In the genomic region with DNA sequence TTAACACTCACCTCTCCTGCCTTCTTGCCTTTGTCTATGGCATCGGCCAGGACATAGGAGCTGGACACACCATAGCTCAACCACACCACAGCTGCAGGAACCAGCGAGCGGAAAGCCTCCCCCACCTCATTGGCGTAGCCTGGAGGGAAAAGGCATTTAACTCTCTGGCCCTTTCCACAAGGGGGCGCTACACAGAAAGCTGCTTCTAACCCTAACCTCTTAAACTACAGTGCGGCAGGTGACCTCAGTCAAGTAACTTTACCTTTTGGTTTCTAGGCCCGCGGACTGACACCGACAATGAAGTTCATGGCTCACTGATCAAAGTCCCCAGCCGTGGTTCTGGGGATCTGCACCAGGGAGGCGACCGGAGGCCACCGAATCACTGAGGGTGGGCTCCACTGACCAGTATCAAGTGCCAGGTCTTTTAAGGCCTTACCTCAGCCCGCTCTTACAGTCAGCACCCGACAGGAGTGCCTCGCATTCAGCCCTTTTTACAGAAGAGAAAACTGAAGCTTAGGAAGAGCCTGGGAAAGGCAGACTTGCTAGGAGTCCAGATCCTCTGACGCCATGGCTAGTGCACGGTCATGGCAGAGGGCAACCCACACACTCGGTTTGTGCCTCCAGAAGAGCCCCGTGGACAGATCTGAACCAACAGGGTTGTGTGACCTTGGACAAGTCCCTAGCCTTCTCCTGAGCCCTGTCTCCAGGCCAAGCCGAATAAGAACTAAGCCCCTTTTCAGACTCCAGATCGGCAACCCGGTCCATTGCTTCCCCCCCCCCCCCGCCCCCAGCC, we compare ENCODE assay signal across 9 mouse cellular contexts. TPM values are rescaled to one million over a fixed set of nuclear protein-coding genes. Genes with fewer than 3 reads are reported as not detected.
DNase-seq lines count a peak whose midpoint lies in the region; ATAC-seq and TF ChIP-seq lines count a peak whose summit lies in the region.
"Had no signal": no experiment of that assay in that cellular context is flagged by ENCODE, and none has a peak within 500 bp of the region (broad histone marks: within the 10 kb centered on the region; RNA-seq: fewer than 3 reads in every experiment).

No protein-coding gene starts in this region.

- H3K27ac ChIP-seq in embryonic facial prominence, embryonic 11.5 days (replicated peaks; ENCODE audit: low read depth, low read length) = peak overlapping the region; percentile 25; the same call in 1 of the 2 replicates
- peak overlapping the region; percentile 81; the same call in 1 of the 2 replicates for H3K27ac ChIP-seq in kidney, embryonic 14.5 days (ENCODE audit: low read depth, low read length)
- peak overlapping the region; percentile 67 for H3K27ac ChIP-seq in liver, embryonic 14.5 days
- H3K27ac ChIP-seq in stomach, embryonic 14.5 days (ENCODE audit: low read length) = peak overlapping the region; percentile 77; the same call in 1 of the 2 replicates

- no peak for TF ChIP-seq EP300 in liver, embryonic 14.5 days (IDR thresholded peaks at IDR 0.05; ENCODE audit: low read depth)

- WGBS in embryonic facial prominence, embryonic 11.5 days = 6% methylated on average over 23 of the region's 24 CpGs
- WGBS in kidney, embryonic 14.5 days = 3% methylated on average over 23 of the region's 24 CpGs
- WGBS in liver, embryonic 14.5 days (ENCODE audit: insufficient replicate concordance) = 3% methylated on average over 24 of the region's 24 CpGs
- 7% methylated on average over 23 of the region's 24 CpGs for WGBS in stomach, embryonic 14.5 days

- H3K36me3 ChIP-seq in embryonic facial prominence, embryonic 11.5 days (replicated peaks; ENCODE audit: control insufficient read depth, insufficient read depth, low read depth, low read length) = no peaks in the 10 kb centered on the region
- H3K36me3 ChIP-seq in kidney, embryonic 14.5 days (ENCODE audit: control insufficient read depth, insufficient read depth, low read length) = no peaks in the 10 kb centered on the region; the same call in 1 of the 2 replicates
- H3K36me3 ChIP-seq in liver, embryonic 14.5 days (replicated peaks; ENCODE audit: control insufficient read depth, insufficient read depth, low read depth) = peaks cover 21% of the 10 kb centered on the region
- H3K36me3 ChIP-seq in stomach, embryonic 14.5 days (ENCODE audit: control insufficient read depth, insufficient read depth, low read length) = peaks cover 4% of the 10 kb centered on the region; the same call in 1 of the 2 replicates

- peak overlapping the region; percentile 53 for H3K4me3 ChIP-seq in embryonic facial prominence, embryonic 11.5 days (ENCODE audit: low read depth, low read length)
- peak overlapping the region; percentile 65 for H3K4me3 ChIP-seq in kidney, embryonic 14.5 days (ENCODE audit: low read length)
- peak overlapping the region; percentile 57 to 91 for H3K4me3 ChIP-seq in liver, embryonic 14.5 days (ENCODE audit: insufficient read depth in 1 of 2, low read depth in 2 of 2, low read length in 2 of 2)
- H3K4me3 ChIP-seq in stomach, embryonic 14.5 days (ENCODE audit: low read depth, low read length) = peak overlapping the region; percentile 57

- H3K4me1 ChIP-seq in embryonic facial prominence, embryonic 11.5 days (ENCODE audit: control insufficient read depth, insufficient read depth, low read length) = peaks cover 4% of the 10 kb centered on the region
- peaks cover 15% of the 10 kb centered on the region for H3K4me1 ChIP-seq in kidney, embryonic 14.5 days (ENCODE audit: control insufficient read depth, insufficient read depth, low read length)
- H3K4me1 ChIP-seq in liver, embryonic 14.5 days (replicated peaks; ENCODE audit: control insufficient read depth in 2 of 2, insufficient read depth in 2 of 2, low read length in 1 of 2) = peaks cover 13 to 24% of the 10 kb centered on the region in 2 experiments
- H3K4me1 ChIP-seq in stomach, embryonic 14.5 days (ENCODE audit: control insufficient read depth, insufficient read depth, low read length) = peaks cover 11% of the 10 kb centered on the region; the same call in 1 of the 2 replicates

- TF ChIP-seq CTCF in liver, embryonic 14.5 days (IDR thresholded peaks at IDR 0.05; ENCODE audit: low read depth) = peak; percentile 98

- H3K4me2 ChIP-seq in embryonic facial prominence, embryonic 11.5 days (ENCODE audit: low read depth, low read length) = peak overlapping the region; percentile 59
- peak overlapping the region; percentile 81 for H3K4me2 ChIP-seq in kidney, embryonic 14.5 days (replicated peaks; ENCODE audit: low read depth, low read length)
- peak overlapping the region; percentile 85 for H3K4me2 ChIP-seq in liver, embryonic 14.5 days (ENCODE audit: low read depth)
- peak overlapping the region; percentile 80 for H3K4me2 ChIP-seq in stomach, embryonic 14.5 days (replicated peaks; ENCODE audit: low read depth, low read length)

- H3K9me3 ChIP-seq in embryonic facial prominence, embryonic 11.5 days (replicated peaks; ENCODE audit: control insufficient read depth, low read length) = no peaks in the 10 kb centered on the region
- no peaks in the 10 kb centered on the region for H3K9me3 ChIP-seq in kidney, embryonic 14.5 days (ENCODE audit: control insufficient read depth, low read length)
- H3K9me3 ChIP-seq in liver, embryonic 14.5 days (ENCODE audit: control insufficient read depth, low read length) = no peaks in the 10 kb centered on the region; the same call in 1 of the 2 replicates
- H3K9me3 ChIP-seq in stomach, embryonic 14.5 days (ENCODE audit: control insufficient read depth, low read depth, low read length) = no peaks in the 10 kb centered on the region

- peak; percentile 85 for DNase-seq in CD4-positive helper T cell, adult 2 months (ENCODE audit: low read depth, low spot score)
- peak; percentile 50 for DNase-seq in adrenal gland, adult 8-10 months
- peak; percentile 77 for DNase-seq in embryonic facial prominence, embryonic 11.5 days (ENCODE audit: low spot score)
- DNase-seq in heart, adult 9 months (ENCODE audit: low spot score in 2 of 2) = peak; percentile 41 to 65
- peak; percentile 76 to 82 (median 76) for DNase-seq in liver, embryonic 14.5 days (ENCODE audit: low read depth in 3 of 3, low spot score in 3 of 3)
- peak; percentile 65 to 82 for DNase-seq in natural killer cell, adult 2 months (ENCODE audit: low spot score in 2 of 2)

- H3K27me3 ChIP-seq in embryonic facial prominence, embryonic 11.5 days (ENCODE audit: control insufficient read depth, insufficient read depth, low read length) = no peaks in the 10 kb centered on the region
- H3K27me3 ChIP-seq in kidney, embryonic 14.5 days (ENCODE audit: control insufficient read depth, insufficient read depth, low read length) = no peaks in the 10 kb centered on the region
- H3K27me3 ChIP-seq in liver, embryonic 14.5 days (ENCODE audit: control insufficient read depth, insufficient read depth, low read length) = no peaks in the 10 kb centered on the region
- no peaks in the 10 kb centered on the region for H3K27me3 ChIP-seq in stomach, embryonic 14.5 days (ENCODE audit: control insufficient read depth, insufficient read depth, low read length)

- H3K9ac ChIP-seq in embryonic facial prominence, embryonic 11.5 days (replicated peaks; ENCODE audit: low read length) = peak overlapping the region; percentile 57
- H3K9ac ChIP-seq in kidney, embryonic 14.5 days (ENCODE audit: low read depth, low read length) = peak overlapping the region; percentile 65
- peak overlapping the region; percentile 62 for H3K9ac ChIP-seq in liver, embryonic 14.5 days (replicated peaks)
- peak overlapping the region; percentile 36 for H3K9ac ChIP-seq in stomach, embryonic 14.5 days (replicated peaks; ENCODE audit: low read depth, low read length)

- no peak for ATAC-seq in embryonic facial prominence, embryonic 11.5 days (replicated peaks; ENCODE audit: insufficient number of reproducible peaks, low FRiP score, low TSS enrichment, low read depth)
- ATAC-seq in kidney, embryonic 14.5 days (ENCODE audit: low FRiP score, low TSS enrichment) = 0 out of 2 replicates have a peak, but pooled peaks have one; percentile 5
- peak; percentile 22; the same call in 1 of the 2 replicates for ATAC-seq in liver, embryonic 14.5 days (ENCODE audit: insufficient read depth)
- 0 out of 2 replicates have a peak, but pooled peaks have one; percentile 10 for ATAC-seq in stomach, embryonic 14.5 days (ENCODE audit: insufficient number of reproducible peaks, insufficient read depth, low FRiP score, low read depth)

RNA-seq across cellular contexts. Expression of a gene that starts 0.7 kb away (rescaled TPM):
- total RNA-seq in adrenal gland, adult 8-10 months (2022) = 10 to 100 TPM; 17.5 to 21.4 (median 18.9) TPM
- polyA plus RNA-seq in embryonic facial prominence, embryonic 11.5 days (2014; fragmentation: Nextera tagmentation; extraction: Ambion mirVana) = 6.7 and 8.7 TPM in 2 replicates
- 11.5 and 15.9 TPM in 2 replicates for polyA plus RNA-seq in kidney, embryonic 14.5 days (2014; fragmentation: Nextera tagmentation; extraction: Ambion mirVana)
- polyA plus RNA-seq in liver, embryonic 14.5 days (2012; rRNA removed) = 13.3 and 16.7 TPM in 2 replicates
- 20.6 and 22.5 TPM in 2 replicates for polyA plus RNA-seq in liver, embryonic 14.5 days (2014; fragmentation: Nextera tagmentation; extraction: Ambion mirVana)
- 14.5 and 15.5 TPM in 2 replicates for polyA plus RNA-seq in stomach, embryonic 14.5 days (2014; fragmentation: Nextera tagmentation; extraction: Ambion mirVana)

RNA-seq across cellular contexts. Expression of a gene that starts 28.6 kb away (rescaled TPM):
- 1 to 10 TPM; 2.0 to 3.3 (median 2.4) TPM for total RNA-seq in adrenal gland, adult 8-10 months (2022)
- polyA plus RNA-seq in embryonic facial prominence, embryonic 11.5 days (2014; fragmentation: Nextera tagmentation; extraction: Ambion mirVana) = 1.3 and 1.5 TPM in 2 replicates
- polyA plus RNA-seq in kidney, embryonic 14.5 days (2014; fragmentation: Nextera tagmentation; extraction: Ambion mirVana) = 1.1 and 1.2 TPM in 2 replicates
- 6.9 and 9.5 TPM in 2 replicates for polyA plus RNA-seq in liver, embryonic 14.5 days (2012; rRNA removed)
- 4.5 and 6.0 TPM in 2 replicates for polyA plus RNA-seq in liver, embryonic 14.5 days (2014; fragmentation: Nextera tagmentation; extraction: Ambion mirVana)
- 1.4 and 1.7 TPM in 2 replicates for polyA plus RNA-seq in stomach, embryonic 14.5 days (2014; fragmentation: Nextera tagmentation; extraction: Ambion mirVana)

RNA-seq across cellular contexts. Expression of a gene that starts 29.9 kb away (rescaled TPM):
- under 1 TPM in 1 of 4 experiments, not detected in 3; 0.34 TPM for total RNA-seq in adrenal gland, adult 8-10 months (2022)
- not detected in 2 replicates for polyA plus RNA-seq in embryonic facial prominence, embryonic 11.5 days (2014; fragmentation: Nextera tagmentation; extraction: Ambion mirVana)
- polyA plus RNA-seq in kidney, embryonic 14.5 days (2014; fragmentation: Nextera tagmentation; extraction: Ambion mirVana) = not detected in 2 replicates
- polyA plus RNA-seq in liver, embryonic 14.5 days (2012; rRNA removed) = not detected in 2 replicates
- polyA plus RNA-seq in liver, embryonic 14.5 days (2014; fragmentation: Nextera tagmentation; extraction: Ambion mirVana) = not detected in 2 replicates
- polyA plus RNA-seq in stomach, embryonic 14.5 days (2014; fragmentation: Nextera tagmentation; extraction: Ambion mirVana) = not detected in 2 replicates
- total RNA-seq: gastrocnemius, postnatal 4 days had no signal

RNA-seq across cellular contexts. Expression of a gene that starts 40.4 kb away (rescaled TPM):
- 10 to 100 TPM; 28.2 to 38.2 (median 33.1) TPM for total RNA-seq in adrenal gland, adult 8-10 months (2022)
- 26.1 and 26.4 TPM in 2 replicates for polyA plus RNA-seq in embryonic facial prominence, embryonic 11.5 days (2014; fragmentation: Nextera tagmentation; extraction: Ambion mirVana)
- 21.0 and 28.3 TPM in 2 replicates for polyA plus RNA-seq in kidney, embryonic 14.5 days (2014; fragmentation: Nextera tagmentation; extraction: Ambion mirVana)
- 4.8 and 5.1 TPM in 2 replicates for polyA plus RNA-seq in liver, embryonic 14.5 days (2012; rRNA removed)
- 4.3 and 6.2 TPM in 2 replicates for polyA plus RNA-seq in liver, embryonic 14.5 days (2014; fragmentation: Nextera tagmentation; extraction: Ambion mirVana)
- 32.3 and 32.7 TPM in 2 replicates for polyA plus RNA-seq in stomach, embryonic 14.5 days (2014; fragmentation: Nextera tagmentation; extraction: Ambion mirVana)

Comparison
In these comparisons a context has a peak if more than half of its experiments do, and no peak if none do; other contexts are left out.
1. H3K27ac ChIP-seq: peak in every context shown above with its lines; median percentile 81 in kidney, embryonic 14.5 days; 77 in stomach, embryonic 14.5 days; 67 in liver, embryonic 14.5 days; 25 in embryonic facial prominence, embryonic 11.5 days.